Mouse (Mus musculus): ENCODE measurements around the gene Polr1a. TPM values are rescaled to one million over a fixed set of nuclear protein-coding genes. Genes with fewer than 3 reads are reported as not detected.

The Polr1a gene
- polyA plus RNA-seq (2015; fragmentation: Nextera tagmentation; extraction: Ambion mirVana): 15.1 and 17.8 TPM in 2 replicates

DNA sequence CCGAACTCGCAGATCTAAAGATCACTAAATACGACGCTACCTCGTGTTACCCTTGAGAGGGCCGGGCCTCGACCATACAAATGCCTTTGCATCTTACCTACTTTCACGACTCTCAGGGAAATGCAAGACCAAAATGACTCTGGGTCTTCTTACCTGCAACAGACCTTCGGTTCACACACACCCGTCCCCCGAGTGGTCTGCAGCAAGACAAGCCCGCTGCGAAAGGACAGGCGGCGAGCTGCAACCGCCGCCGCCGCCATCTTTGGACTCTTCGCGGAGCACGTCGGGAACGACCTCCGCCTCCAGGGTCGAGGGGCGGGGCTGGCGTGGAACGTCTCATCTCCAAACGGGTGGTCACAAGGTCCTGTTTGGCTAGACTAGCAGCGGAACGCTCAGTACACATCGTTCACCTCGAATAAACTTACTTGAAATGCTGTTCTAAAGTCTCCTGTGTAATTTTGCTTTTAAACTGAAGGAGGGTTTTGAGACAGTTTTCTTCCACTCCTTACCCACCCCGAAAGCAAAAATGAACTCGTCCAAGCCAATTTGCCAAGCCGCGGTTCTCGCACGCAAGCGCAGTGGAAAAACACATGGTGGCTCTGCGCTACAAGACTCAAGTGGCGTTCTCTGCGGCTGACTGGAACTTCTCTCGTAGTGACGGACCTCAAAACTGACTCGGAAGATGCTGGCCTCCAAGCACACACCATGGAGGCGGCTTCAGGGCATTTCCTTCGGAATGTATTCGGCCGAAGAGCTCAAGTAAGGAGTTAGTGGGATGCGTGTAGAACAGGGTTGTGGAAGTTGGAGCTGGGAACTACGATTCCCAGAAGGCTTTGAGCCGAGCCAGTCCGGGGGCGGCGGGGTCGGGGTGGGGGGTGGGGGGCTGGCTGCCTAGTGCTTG is at the start of gene Polr1a, which contains the start of gene Ptcd3:
TSS of gene Polr1a (plus strand) at position 573 of the 901 bp plus-strand sequence.
TSS of gene Ptcd3 (minus strand) at position 270 of the 901 bp plus-strand sequence.

Other genes starting within 250 kb of the Polr1a start
- gene Reep1, start 201.5 kb upstream of the Polr1a start, polyA plus RNA-seq (2015; fragmentation: Nextera tagmentation; extraction: Ambion mirVana): 1.8 and 2.8 TPM in 2 replicates
- gene Mrpl35, start 82.1 kb upstream of the Polr1a start, polyA plus RNA-seq (2015; fragmentation: Nextera tagmentation; extraction: Ambion mirVana): 66.4 and 68.2 TPM in 2 replicates
- 111 and 117 TPM in 2 replicates for gene Immt, start 77.7 kb upstream of the Polr1a start, polyA plus RNA-seq (2015; fragmentation: Nextera tagmentation; extraction: Ambion mirVana)
- 43.9 and 45.0 TPM in 2 replicates for gene Ptcd3, start 303 bp upstream of the Polr1a start, polyA plus RNA-seq (2015; fragmentation: Nextera tagmentation; extraction: Ambion mirVana)
- gene St3gal5, start 188.5 kb downstream of the Polr1a start, polyA plus RNA-seq (2015; fragmentation: Nextera tagmentation; extraction: Ambion mirVana): 173 and 182 TPM in 2 replicates